Mouse (Mus musculus) G1E (cell line): Measurements from ENCODE around the gene Sorbs1. TPM values are rescaled to one million over a fixed set of nuclear protein-coding genes. Genes with fewer than 3 reads are reported as not detected.

Source experiments
- ATAC-seq: 2 replicates; pipeline ENCODE4 v1.8.0; 2016; ENCODE audit warnings: mild to moderate bottlenecking; ENCODE audit not compliant: insufficient number of reproducible peaks, poor library complexity, low FRiP score, severe bottlenecking; ENCODE audit errors: extremely low read depth
- DNase-seq: peaks from one replicate; pipeline ENCODE4 v3.0.0; 2012; ENCODE audit warnings: low spot score
- H3K27me3 ChIP-seq: 2 replicates; pipeline ENCODE4 v1.6.1; 2012; ENCODE audit warnings: mild to moderate bottlenecking, low read length, inconsistent platforms; ENCODE audit not compliant: insufficient read depth
- H3K36me3 ChIP-seq: replicated peaks from 2 replicates; pipeline ENCODE3; 2012; ENCODE audit warnings: mild to moderate bottlenecking, inconsistent platforms
- H3K4me1 ChIP-seq: 2 replicates; pipeline ENCODE4 v1.6.1; 2012; ENCODE audit warnings: low read depth, low read length, inconsistent platforms, mixed read lengths; ENCODE audit not compliant: insufficient read depth
- H3K4me3 ChIP-seq: 2 replicates; pipeline ENCODE4 v1.5.1; 2012; ENCODE audit warnings: low read depth, mild to moderate bottlenecking, inconsistent platforms, low read length, moderate library complexity, mixed read lengths
- H3K9me3 ChIP-seq: replicated peaks from 2 replicates; pipeline ENCODE4 v1.6.1; 2012; ENCODE audit warnings: inconsistent platforms
- CTCF ChIP-seq: IDR thresholded peaks from 2 replicates; pipeline ENCODE4 v1.5.1; 2012; ENCODE audit warnings: low read depth, low read length, inconsistent platforms, mixed read lengths
- GATA1 ChIP-seq: IDR thresholded peaks from 2 replicates; pipeline ENCODE4 v1.6.1; 2012; ENCODE audit warnings: borderline replicate concordance, low read length, inconsistent platforms, mixed read lengths
- GATA2 ChIP-seq: IDR thresholded peaks from 2 replicates; pipeline ENCODE4 v1.6.1; 2012; ENCODE audit warnings: low read depth, low read length, inconsistent platforms, borderline replicate concordance
- POLR2AphosphoS5 ChIP-seq: IDR thresholded peaks from 2 replicates; pipeline ENCODE4 v1.6.1; 2012; ENCODE audit warnings: low read depth, low read length, inconsistent platforms; ENCODE audit not compliant: insufficient replicate concordance
- TAL1 ChIP-seq: conservative IDR thresholded peaks from 2 replicates; pipeline ENCODE4 v1.6.1; 2012; ENCODE audit warnings: low read depth, low read length, inconsistent platforms, mixed read lengths
- polyA plus RNA-seq: library from polyadenylated mRNA; stranded (reverse); fragments of >175 nt; gene quantifications from 2 replicates; pipeline ENCODE4 v1.2.3, GENCODE M21; 2012
- total RNA-seq, 2 experiments: library from RNA; stranded (forward) in 1 of 2; stranded (reverse) in 1 of 2; fragments of 200-1000 nt in 1 of 2; fragments of >200 nt in 1 of 2; fragmentation: Nextera tagmentation in 1 of 2; gene quantifications; 2 replicates each; pipeline ENCODE4 v1.2.3; 2014 to 2017

Sorbs1 gene
- total and polyA plus RNA-seq, 3 experiments = 9.2 to 64.2 (median 19.2) TPM

GRCm38 (mm10) chr19:40271308-40271892 lies 242.2 kb downstream of the Sorbs1 start, which contains the start of gene Pdlim1:
Gene Pdlim1, minus strand, starts transcription at chr19:40271842.
- Histone ChIP-seq H3K9me3 (no peaks in the 10 kb centered on the region; the same call in 1 of the 2 replicates), H3K4me3 (peak within 1 kb of the TSS; percentile 16; the same call in 1 of the 2 replicates), H3K27me3 (peaks cover 26% of the 10 kb centered on the region), H3K36me3 (no peaks in the 10 kb centered on the region), H3K4me1 (0 out of 2 replicates have a peak, but pooled peaks cover 4% of the 10 kb centered on the region)
- no peak for ATAC-seq
- no peak for DNase-seq
- TF ChIP-seq POLR2AphosphoS5 (no peak), TAL1 (no peak), CTCF (no peak), GATA1 (no peak), GATA2 (no peak)

GRCm38 (mm10) chr19:40270351-40271307 lies 242.9 kb downstream of the Sorbs1 start:
- Histone ChIP-seq H3K4me1 (0 out of 2 replicates have a peak, but pooled peaks cover 4% of the 10 kb centered on the region), H3K9me3 (no peaks in the 10 kb centered on the region; the same call in 1 of the 2 replicates), H3K4me3 (no peak overlapping the region), H3K36me3 (no peaks in the 10 kb centered on the region), H3K27me3 (peaks cover 18% of the 10 kb centered on the region)
- no peak for DNase-seq
- no peak for ATAC-seq
- TF ChIP-seq POLR2AphosphoS5 (no peak), GATA2 (no peak), CTCF (no peak), GATA1 (no peak), TAL1 (no peak)

GRCm38 (mm10) chr19:40269526-40269925 lies 244.1 kb downstream of the Sorbs1 start:
- Histone ChIP-seq H3K36me3 (no peaks in the 10 kb centered on the region), H3K4me1 (0 out of 2 replicates have a peak, but pooled peaks cover 4% of the 10 kb centered on the region), H3K4me3 (no peak overlapping the region), H3K9me3 (no peaks in the 10 kb centered on the region; the same call in 1 of the 2 replicates), H3K27me3 (peaks cover 17% of the 10 kb centered on the region)
- no peak for ATAC-seq
- DNase-seq = no peak
- TF ChIP-seq GATA2 (no peak), CTCF (no peak), POLR2AphosphoS5 (no peak), GATA1 (no peak), TAL1 (no peak)

- DNase-seq = no peak
- Histone ChIP-seq H3K9me3 (no peaks in the 10 kb centered on the region; the same call in 1 of the 2 replicates), H3K4me3 (no peak overlapping the region), H3K27me3 (peaks cover 17% of the 10 kb centered on the region), H3K4me1 (0 out of 2 replicates have a peak, but pooled peaks cover 4% of the 10 kb centered on the region), H3K36me3 (no peaks in the 10 kb centered on the region)
- no peak for ATAC-seq
- TF ChIP-seq CTCF (no peak), TAL1 (no peak), POLR2AphosphoS5 (no peak), GATA1 (no peak), GATA2 (no peak)
Observed at GRCm38 (mm10) chr19:40268493-40268892, 245.1 kb downstream of the Sorbs1 start.

GRCm38 (mm10) chr19:40267380-40267779 lies 246.2 kb downstream of the Sorbs1 start:
- H3K9me3 ChIP-seq = no peaks in the 10 kb centered on the region; the same call in 1 of the 2 replicates
- ATAC-seq (no peak), DNase-seq (no peak)
- H3K36me3 ChIP-seq = no peaks in the 10 kb centered on the region
- TF ChIP-seq POLR2AphosphoS5 = no peak
- TF ChIP-seq CTCF = no peak
- no peak for TF ChIP-seq GATA2
- H3K4me1 ChIP-seq = 0 out of 2 replicates have a peak, but pooled peaks cover 4% of the 10 kb centered on the region
- H3K4me3 ChIP-seq = no peak overlapping the region
- peaks cover 12% of the 10 kb centered on the region; the same call in 1 of the 2 replicates for H3K27me3 ChIP-seq

GRCm38 (mm10) chr19:40259485-40259884 lies 254.1 kb downstream of the Sorbs1 start:
- ATAC-seq (no peak), DNase-seq (no peak)
- no peaks in the 10 kb centered on the region for H3K9me3 ChIP-seq
- H3K4me1 ChIP-seq = no peaks in the 10 kb centered on the region
- TF ChIP-seq GATA2 = no peak
- no peak for TF ChIP-seq CTCF
- no peak for TF ChIP-seq POLR2AphosphoS5
- TF ChIP-seq GATA1 = no peak
- TF ChIP-seq TAL1 = no peak
- H3K36me3 ChIP-seq = no peaks in the 10 kb centered on the region
- H3K4me3 ChIP-seq = no peak overlapping the region
- H3K27me3 ChIP-seq = no peaks in the 10 kb centered on the region
